Comparison of ENCODE assay signal across 10 mouse cellular contexts in genomic region chr4:43395147-43395546, GRCm38 (mm10). TPM values are rescaled to one million over a fixed set of nuclear protein-coding genes. Genes with fewer than 3 reads are reported as not detected.
A peak's percentile ranks its signal among the peaks of the same experiment; 100 is the strongest.
DNase-seq lines count a peak whose midpoint lies in the region; ATAC-seq and TF ChIP-seq lines count a peak whose summit lies in the region.
"Had no signal": no experiment of that assay in that cellular context is flagged by ENCODE, and none has a peak within 500 bp of the region (broad histone marks: within the 10 kb centered on the region; RNA-seq: fewer than 3 reads in every experiment).

No protein-coding gene starts in this region.

- H3K27ac ChIP-seq in heart, adult 2 months: peak overlapping the region; percentile 94
- H3K27ac ChIP-seq in layer of hippocampus, adult 2 months: peak overlapping the region; percentile 82
- H3K27ac ChIP-seq in cortical plate, adult 2 months (ENCODE audit: insufficient read depth, low read length): peak overlapping the region; percentile 95
- H3K27ac ChIP-seq in liver, postnatal 0 days (ENCODE audit: low read depth): peak overlapping the region; percentile 70

- TF ChIP-seq CTCF in heart, adult 2 months (IDR thresholded peaks at IDR 0.05): no peak
- TF ChIP-seq CTCF in layer of hippocampus, adult 2 months (conservative IDR thresholded peaks at IDR 0.05): no peak
- TF ChIP-seq CTCF in cortical plate, adult 2 months (IDR thresholded peaks at IDR 0.05; ENCODE audit: extremely low read depth, insufficient read depth, low read length): no peak
- no peak for TF ChIP-seq CTCF in liver, postnatal 0 days (IDR thresholded peaks at IDR 0.05; ENCODE audit: low read depth)

- peak overlapping the region; percentile 48 for H3K9ac ChIP-seq in heart, adult 2 months (ENCODE audit: low read depth, low read length)
- no peak overlapping the region for H3K9ac ChIP-seq in liver, postnatal 0 days (replicated peaks)
- H3K9ac ChIP-seq: embryonic facial prominence, embryonic 13.5 days had no signal

- intact Hi-C loops in heart, adult 2 months (cut with DNase I): no loop called here
- intact Hi-C loops in heart, postnatal 36 days (cut with DNase I): no loop called here

- H3K36me3 ChIP-seq in heart, adult 2 months (ENCODE audit: control insufficient read depth, insufficient read depth, low read length): peaks cover 23% of the 10 kb centered on the region
- no peaks in the 10 kb centered on the region for H3K36me3 ChIP-seq in liver, postnatal 0 days (replicated peaks; ENCODE audit: insufficient read depth, low read length)

- 0 out of 2 replicates have a peak overlapping the region, but pooled peaks have one; percentile 10 for H3K4me2 ChIP-seq in liver, postnatal 0 days (ENCODE audit: low read depth, low read length)

- no peak for DNase-seq in heart, adult 2 months
- DNase-seq in heart, postnatal 36 days: no peak
- no peak for DNase-seq in layer of hippocampus, adult 2 months (ENCODE audit: low spot score in 2 of 2)
- DNase-seq in layer of hippocampus, adult 8-10 months (ENCODE audit: low spot score in 2 of 2): no peak
- no peak for DNase-seq in liver, postnatal 0 days
- DNase-seq in adrenal gland, adult (ENCODE audit: inconsistent age in 2 of 2, low spot score in 1 of 2): no peak
- no peak for DNase-seq in ovary, postnatal 10 days (ENCODE audit: low spot score)
- DNase-seq: layer of hippocampus, postnatal 36 days had no signal

- TF ChIP-seq POLR2A in heart, adult 2 months (IDR thresholded peaks at IDR 0.05; ENCODE audit: insufficient read depth, low read depth, low read length): no peak
- no peak for TF ChIP-seq POLR2A in cortical plate, adult 2 months (IDR thresholded peaks at IDR 0.05; ENCODE audit: extremely low read depth, insufficient read depth, low read length)

- 58% methylated on average over 5 of the region's 5 CpGs for WGBS in heart, adult 2 months
- 55% methylated on average over 5 of the region's 5 CpGs for WGBS in liver, postnatal 0 days (ENCODE audit: insufficient replicate concordance)

- 0 out of 2 replicates have a peak, but pooled peaks cover 2% of the 10 kb centered on the region for H3K79me2 ChIP-seq in heart, adult 2 months (replicated peaks; ENCODE audit: control insufficient read depth, insufficient read depth, low read length)

- no peaks in the 10 kb centered on the region for H3K9me3 ChIP-seq in liver, postnatal 0 days (ENCODE audit: low read length)
- H3K9me3 ChIP-seq: embryonic facial prominence, embryonic 13.5 days had no signal

- H3K4me3 ChIP-seq in heart, adult 2 months: peak overlapping the region; percentile 15; the same call in 1 of the 2 replicates
- no peak overlapping the region for H3K4me3 ChIP-seq in layer of hippocampus, adult 2 months
- H3K4me3 ChIP-seq in cortical plate, adult 2 months (ENCODE audit: insufficient read depth, low read length): no peak overlapping the region
- H3K4me3 ChIP-seq in liver, postnatal 0 days (ENCODE audit: low read depth, low read length): no peak overlapping the region
- H3K4me3 ChIP-seq: embryonic facial prominence, embryonic 13.5 days had no signal

- peaks cover 34% of the 10 kb centered on the region for H3K4me1 ChIP-seq in heart, adult 2 months (ENCODE audit: control insufficient read depth, insufficient read depth, low read length)
- H3K4me1 ChIP-seq in cortical plate, adult 2 months (ENCODE audit: control insufficient read depth, insufficient read depth, low read length): peaks cover 24% of the 10 kb centered on the region
- peaks cover 36% of the 10 kb centered on the region for H3K4me1 ChIP-seq in liver, postnatal 0 days (ENCODE audit: insufficient read depth)

- H3K27me3 ChIP-seq in heart, adult 2 months (ENCODE audit: control insufficient read depth, insufficient read depth, low read length): no peaks in the 10 kb centered on the region
- H3K27me3 ChIP-seq in liver, postnatal 0 days (ENCODE audit: insufficient read depth, low read length): no peaks in the 10 kb centered on the region
- H3K27me3 ChIP-seq: embryonic facial prominence, embryonic 13.5 days had no signal

- no peak for TF ChIP-seq EP300 in heart, adult 2 months (IDR thresholded peaks at IDR 0.05; ENCODE audit: insufficient read depth, low read depth, low read length)
- no peak for TF ChIP-seq EP300 in liver, postnatal 0 days (IDR thresholded peaks at IDR 0.05; ENCODE audit: low read depth)

- ATAC-seq in liver, postnatal 0 days: no peak

RNA-seq across cellular contexts. Expression of gene Rusc2, which starts 13.4 kb away (rescaled TPM):
- 10 to 100 TPM; 43.5 to 45.3 TPM for total RNA-seq in heart, adult 2 months (2021)
- polyA plus RNA-seq in heart, adult 2 months (2012; rRNA removed): 27.2 and 27.5 TPM in 2 replicates
- total RNA-seq in heart, postnatal 36 days (2021): 10 to 100 TPM; 45.5 to 46.0 TPM
- total RNA-seq in layer of hippocampus, adult 2 months (2021): 100 to 1,000 TPM; 117 to 120 TPM
- 100 to 1,000 TPM; 117 to 120 (median 117) TPM for total RNA-seq in layer of hippocampus, adult 8-10 months (2022)
- polyA plus RNA-seq in cortical plate, adult 2 months (2012; rRNA removed): 50.6 and 53.8 TPM in 2 replicates
- 1.9 and 2.1 TPM in 2 replicates for polyA plus RNA-seq in liver, postnatal 0 days (2015; fragmentation: Nextera tagmentation; extraction: Ambion mirVana)

RNA-seq across cellular contexts. Expression of gene Fam166b, which starts 33.8 kb away (rescaled TPM):
- not detected for total RNA-seq in heart, adult 2 months (2021)
- 1.4 TPM in 1 of 2 replicates, not detected in the other for polyA plus RNA-seq in heart, adult 2 months (2012; rRNA removed)
- total RNA-seq in heart, postnatal 36 days (2021): not detected
- total RNA-seq in layer of hippocampus, adult 2 months (2021): 1 to 10 TPM in 1 of 2 experiments, under 1 TPM in 1; 0.98 to 1.9 TPM
- total RNA-seq in layer of hippocampus, adult 8-10 months (2022): 1 to 10 TPM in 2 of 4 experiments, under 1 TPM in 2; 0.31 to 3.7 (median 1.3) TPM
- polyA plus RNA-seq in cortical plate, adult 2 months (2012; rRNA removed): 1.8 and 1.9 TPM in 2 replicates
- 0.14 TPM in 1 of 2 replicates, not detected in the other for polyA plus RNA-seq in liver, postnatal 0 days (2015; fragmentation: Nextera tagmentation; extraction: Ambion mirVana)

RNA-seq across cellular contexts. Expression of gene Tesk1, which starts 46.6 kb away (rescaled TPM):
- 10 to 100 TPM; 36.6 to 37.5 TPM for total RNA-seq in heart, adult 2 months (2021)
- 51.5 and 52.6 TPM in 2 replicates for polyA plus RNA-seq in heart, adult 2 months (2012; rRNA removed)
- total RNA-seq in heart, postnatal 36 days (2021): 10 to 100 TPM; 32.8 to 33.4 TPM
- total RNA-seq in layer of hippocampus, adult 2 months (2021): 10 to 100 TPM; 79.9 to 86.0 TPM
- 10 to 100 TPM; 76.6 to 82.7 (median 81.8) TPM for total RNA-seq in layer of hippocampus, adult 8-10 months (2022)
- 77.0 and 78.5 TPM in 2 replicates for polyA plus RNA-seq in cortical plate, adult 2 months (2012; rRNA removed)
- polyA plus RNA-seq in liver, postnatal 0 days (2015; fragmentation: Nextera tagmentation; extraction: Ambion mirVana): 1.2 TPM in 2 replicates

RNA-seq across cellular contexts. Expression of gene Cd72, which starts 59.3 kb away (rescaled TPM):
- 1 to 10 TPM in 1 of 2 experiments, under 1 TPM in 1; 0.97 to 1.0 TPM for total RNA-seq in heart, adult 2 months (2021)
- polyA plus RNA-seq in heart, adult 2 months (2012; rRNA removed): 1.8 and 4.8 TPM in 2 replicates
- total RNA-seq in heart, postnatal 36 days (2021): 1 to 10 TPM in 1 of 2 experiments, under 1 TPM in 1; 0.89 to 1.6 TPM
- not detected for total RNA-seq in layer of hippocampus, adult 2 months (2021)
- 1 to 10 TPM in 1 of 4 experiments, under 1 TPM in 2, not detected in 1; 0.49 to 1.2 (median 0.81) TPM for total RNA-seq in layer of hippocampus, adult 8-10 months (2022)
- polyA plus RNA-seq in cortical plate, adult 2 months (2012; rRNA removed): 1.0 and 1.8 TPM in 2 replicates
- polyA plus RNA-seq in liver, postnatal 0 days (2015; fragmentation: Nextera tagmentation; extraction: Ambion mirVana): 9.9 and 10.4 TPM in 2 replicates
- total RNA-seq: layer of hippocampus, postnatal 36 days had no signal
